Mouse (Mus musculus): ENCODE measurements around the gene Pnp.

- TF ChIP-seq CTCF (IDR thresholded peaks at IDR 0.05; ENCODE audit: extremely low read depth, insufficient read length, insufficient replicate concordance, low read depth, low read length) = no peak
- no peak for TF ChIP-seq POLR2A (IDR thresholded peaks at IDR 0.05; ENCODE audit: low read depth, low read length)
These were observed 19.5 kb upstream of the Pnp start for GRCm38 (mm10) chr14:50911356-50911755.
